Mouse (Mus musculus): Measurements from ENCODE around the gene Ifrd2. TPM values are rescaled to one million over a fixed set of nuclear protein-coding genes. Genes with fewer than 3 reads are reported as not detected.

Ifrd2 gene
- polyA plus RNA-seq, 1 experiment from 2014 or later, result 43.6 TPM

GRCm38 (mm10) chr9:107598385-107598784 is 10.9 kb downstream of the Ifrd2 start:
- DNase-seq (ENCODE audit: low spot score), result no peak

DNA sequence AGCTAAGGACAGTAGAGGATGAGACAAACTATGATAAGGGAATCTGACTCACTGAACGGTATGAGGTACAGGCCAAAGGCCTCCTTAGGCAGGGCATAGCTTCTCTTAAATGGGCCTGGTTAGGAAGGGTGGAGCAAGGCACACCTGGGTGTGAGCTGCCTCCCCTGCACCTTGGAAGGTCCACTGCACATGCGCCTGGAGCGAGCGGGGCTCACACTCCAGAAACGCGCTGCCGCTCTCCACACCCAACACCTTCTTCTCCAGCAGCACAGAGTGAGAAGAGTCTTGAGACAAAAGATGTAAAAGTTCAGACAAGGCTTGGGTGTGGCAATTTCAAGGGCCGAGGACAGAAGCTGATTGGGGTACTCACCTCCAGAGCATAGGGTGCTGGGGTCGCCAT is 12.0 kb downstream of the Ifrd2 start:
- no peak for DNase-seq (ENCODE audit: low spot score)

GRCm38 (mm10) chr9:107599842-107600241 is 12.4 kb downstream of the Ifrd2 start:
- no peak for DNase-seq (ENCODE audit: low spot score)

GRCm38 (mm10) chr9:107600745-107601144 is 13.3 kb downstream of the Ifrd2 start:
- DNase-seq (ENCODE audit: low spot score), result no peak

- DNase-seq (ENCODE audit: low spot score), result no peak
Measured at GRCm38 (mm10) chr9:107601275-107601674, 13.8 kb downstream of the Ifrd2 start.

- DNase-seq (ENCODE audit: low spot score), result peak; percentile 87
Measured at GRCm38 (mm10) chr9:107602068-107602648, 14.7 kb downstream of the Ifrd2 start.

GRCm38 (mm10) chr9:107603251-107603650 is 15.8 kb downstream of the Ifrd2 start:
- DNase-seq (ENCODE audit: low spot score), result no peak

GRCm38 (mm10) chr9:107605041-107605661 is 17.7 kb downstream of the Ifrd2 start:
- DNase-seq (ENCODE audit: low spot score), result no peak

GRCm38 (mm10) chr9:107606591-107606990 is 19.1 kb downstream of the Ifrd2 start:
- no peak for DNase-seq (ENCODE audit: low spot score)

GRCm38 (mm10) chr9:107607036-107607435 is 19.6 kb downstream of the Ifrd2 start:
- DNase-seq (ENCODE audit: low spot score), result no peak

DNA sequence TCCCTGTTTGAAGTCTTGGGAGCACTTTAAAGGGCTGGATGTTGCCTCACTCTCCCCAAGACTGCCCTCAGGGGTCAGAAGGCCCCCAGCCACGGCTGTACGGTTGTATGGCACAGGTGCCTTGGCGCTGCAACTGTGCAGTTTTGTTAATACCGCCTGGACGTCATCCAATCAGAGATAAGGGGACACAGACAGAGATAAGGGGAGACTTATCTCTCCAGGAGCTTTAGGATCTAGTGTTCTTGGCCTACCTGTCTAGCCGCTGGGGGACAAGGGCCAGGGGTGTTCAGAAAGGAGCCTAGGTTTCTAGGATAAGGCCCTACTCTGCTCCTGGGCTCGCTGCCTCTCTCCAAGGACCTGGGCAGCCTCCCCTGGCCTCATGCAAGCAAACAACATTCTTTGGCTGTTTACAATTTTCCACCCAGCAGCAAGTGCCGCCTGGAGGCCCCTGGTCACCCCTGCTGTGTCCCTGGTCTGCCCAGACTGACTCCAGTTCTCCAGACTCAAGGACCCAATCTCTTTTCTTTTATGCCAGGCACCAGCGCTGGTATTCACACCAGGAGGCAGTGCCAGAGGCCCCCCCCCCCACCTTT is 20.3 kb downstream of the Ifrd2 start:
- DNase-seq (ENCODE audit: low spot score), result no peak

DNA sequence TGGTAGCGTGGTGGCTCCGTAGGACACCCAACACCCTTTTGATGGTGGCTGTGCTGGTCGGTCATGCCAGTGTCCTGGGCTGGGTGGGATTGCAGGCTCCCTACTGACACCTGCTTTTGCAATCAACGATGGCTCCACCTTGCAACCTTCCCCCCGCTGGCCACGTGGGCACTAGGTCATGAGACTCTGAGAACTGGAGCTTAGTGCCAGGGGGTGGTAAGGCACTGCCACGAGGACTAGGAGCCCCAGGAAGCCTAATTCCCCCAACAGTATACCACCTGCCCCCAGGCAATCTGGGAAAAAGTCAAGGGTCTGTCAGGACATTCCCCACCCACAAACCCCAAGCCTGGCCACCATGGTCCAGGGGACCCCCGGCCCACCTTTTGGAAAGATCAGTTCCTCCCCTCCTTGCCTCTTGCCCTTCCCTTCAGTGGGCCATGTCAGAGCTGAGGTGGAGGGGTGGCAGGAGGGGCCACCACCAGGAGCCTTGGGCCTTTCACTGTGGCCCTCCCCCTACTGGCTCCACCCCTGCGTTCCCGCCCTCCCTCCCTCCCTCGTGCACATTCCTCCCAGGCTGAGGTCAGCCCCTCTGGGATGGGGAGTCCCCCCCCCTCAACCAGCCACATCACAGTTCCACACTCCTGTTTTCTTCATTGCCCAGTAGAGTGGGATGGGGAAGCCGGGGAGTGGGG is 21.4 kb downstream of the Ifrd2 start, which contains the start of gene Sema3b:
Gene Sema3b (minus strand): TSS at position 489 of the 692 bp plus-strand sequence.
- no peak for DNase-seq (ENCODE audit: low spot score)

DNA sequence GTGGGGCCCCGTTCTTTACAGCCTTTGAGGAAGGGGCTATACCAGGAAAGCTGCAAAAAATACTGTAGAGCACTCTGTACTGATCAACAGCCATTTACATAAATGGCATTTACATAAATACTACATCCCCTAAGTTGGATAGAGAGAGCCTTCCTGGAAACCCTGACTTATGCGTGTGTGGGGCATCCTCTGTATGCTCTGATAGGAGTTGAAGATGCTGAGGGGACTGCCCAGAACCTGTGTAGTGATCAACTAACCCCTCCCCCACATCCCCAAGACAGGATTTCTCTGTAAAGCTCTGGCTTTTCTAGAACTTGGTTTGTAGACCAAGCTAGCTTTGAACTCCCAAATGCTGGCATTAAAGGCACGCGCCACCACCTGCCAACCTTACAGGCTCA is 22.0 kb downstream of the Ifrd2 start:
- DNase-seq (ENCODE audit: low spot score), result no peak

DNA sequence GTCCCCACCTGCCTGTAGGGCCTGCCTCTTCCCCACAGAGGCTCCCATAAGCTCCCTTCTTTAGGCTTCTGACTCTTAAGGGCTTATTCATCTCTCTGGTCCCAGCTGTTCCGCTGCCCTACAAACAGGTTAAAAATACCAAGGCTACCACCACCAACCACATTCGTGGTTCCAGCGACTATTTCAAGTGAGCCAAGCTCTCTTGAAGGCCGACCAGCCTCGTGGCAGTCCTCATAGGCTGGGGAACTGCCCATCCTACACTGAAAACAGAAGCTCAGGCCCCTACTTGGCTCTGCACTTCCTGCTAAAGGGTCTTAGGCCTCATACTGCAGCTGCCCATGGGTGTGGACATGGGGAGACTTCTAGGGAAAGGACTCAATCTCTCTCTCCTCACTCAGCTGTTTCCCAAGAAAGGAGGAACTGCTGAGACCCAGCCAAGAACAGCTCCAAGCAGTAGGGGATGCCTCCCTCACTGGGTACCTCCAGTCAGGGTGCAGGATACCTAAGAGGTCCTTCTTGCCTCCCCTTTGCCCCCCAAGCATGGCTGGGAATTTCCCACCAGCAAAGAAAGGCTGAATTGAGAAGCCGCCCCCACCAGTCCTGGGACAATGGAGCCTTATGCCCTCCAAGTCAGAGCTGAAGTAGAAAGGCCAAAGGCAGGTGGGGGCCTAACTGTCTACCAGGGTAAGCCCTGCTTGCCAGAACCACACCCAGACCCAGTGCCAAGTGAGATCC is 24.2 kb downstream of the Ifrd2 start:
- no peak for DNase-seq (ENCODE audit: low spot score)

DNA sequence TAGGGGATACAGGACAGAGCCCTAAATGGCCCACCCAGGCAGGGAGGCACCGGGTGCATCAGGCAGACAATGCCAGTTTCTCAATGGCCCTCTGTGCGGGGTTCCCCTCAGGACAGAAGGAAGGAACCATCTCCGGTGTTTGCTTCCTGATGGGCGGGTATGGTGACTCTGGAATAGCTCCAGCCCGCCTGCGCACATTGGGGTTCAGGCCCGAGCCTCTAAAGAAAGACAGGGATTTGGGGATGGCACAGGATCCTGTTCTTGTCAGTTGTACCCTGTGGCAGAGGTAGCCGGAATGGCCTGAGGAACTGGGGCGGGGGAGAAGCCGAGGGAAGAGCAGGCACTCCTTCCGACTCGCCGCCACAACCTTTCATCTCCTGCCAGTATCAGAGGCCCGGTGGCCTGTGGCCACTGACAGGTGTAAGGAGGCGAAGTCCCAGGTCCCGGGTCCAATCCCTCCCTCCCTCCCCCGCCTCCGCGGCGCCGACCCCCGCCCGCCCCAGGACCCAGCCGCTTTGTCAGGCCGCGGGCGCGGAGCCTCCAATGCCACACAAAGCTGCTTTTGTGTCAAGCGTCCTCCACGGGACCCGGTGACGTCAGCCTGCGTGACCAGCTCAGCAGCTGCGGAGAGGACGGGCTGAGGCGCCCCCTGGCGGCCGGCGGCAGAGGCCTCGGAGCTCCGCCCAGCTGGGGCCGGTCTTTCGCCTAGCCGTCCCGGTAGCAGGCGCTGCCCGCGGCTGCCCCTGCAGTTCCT is 24.9 kb downstream of the Ifrd2 start:
- DNase-seq (ENCODE audit: low spot score), result peak; percentile 94

DNA sequence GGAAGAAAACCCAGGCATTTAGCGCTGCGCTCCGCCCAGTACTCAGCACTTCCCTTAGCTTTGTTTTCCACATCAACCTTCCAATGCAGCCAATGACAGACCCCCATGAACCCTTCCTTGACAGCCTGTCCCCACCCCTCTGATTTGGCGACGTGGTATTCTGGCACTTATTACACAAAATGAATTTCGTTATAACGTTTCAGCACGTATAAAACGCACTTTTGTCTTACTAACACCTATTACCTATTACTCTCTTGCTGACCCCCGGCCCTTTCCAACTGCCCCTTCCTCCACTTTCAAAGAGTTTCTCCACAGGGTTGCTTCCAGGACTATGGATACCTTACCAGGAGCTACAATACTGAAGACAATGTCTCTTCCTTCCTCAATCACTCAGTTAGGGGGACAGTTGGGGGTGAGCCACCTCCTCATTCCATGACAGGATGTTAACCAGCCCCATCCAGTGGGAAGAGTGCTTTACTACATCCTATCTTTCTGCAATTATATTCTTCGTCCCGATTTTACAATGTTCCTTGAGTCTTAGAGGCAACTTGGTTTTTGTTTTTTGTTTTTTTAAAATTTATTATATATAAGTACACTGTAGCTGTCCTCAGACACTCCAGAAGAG is 25.6 kb downstream of the Ifrd2 start:
- no peak for DNase-seq (ENCODE audit: low spot score)

DNA sequence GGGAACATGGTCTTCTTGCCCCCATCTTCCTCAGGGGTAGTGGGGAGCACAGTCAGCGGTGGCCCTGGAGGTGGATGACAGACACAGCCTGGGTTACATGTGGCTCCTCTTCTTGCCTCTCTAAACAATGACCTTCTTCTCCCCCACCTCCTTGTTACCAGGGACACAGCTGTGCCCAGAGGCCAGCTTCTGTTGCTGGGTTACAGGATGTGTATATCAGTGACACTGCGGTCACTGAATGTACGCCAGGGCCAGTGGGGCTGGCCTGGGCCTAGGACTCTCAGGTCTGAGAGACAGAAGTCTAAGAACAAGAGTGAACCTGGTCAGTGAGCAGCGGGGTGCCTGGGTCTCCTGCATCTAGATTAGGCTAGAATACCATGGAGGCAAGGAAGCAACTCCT is 27.6 kb downstream of the Ifrd2 start:
- no peak for DNase-seq (ENCODE audit: low spot score)

GRCm38 (mm10) chr9:107617461-107617860 is 30.0 kb downstream of the Ifrd2 start:
- no peak for DNase-seq (ENCODE audit: low spot score)

GRCm38 (mm10) chr9:107618098-107618497 is 30.7 kb downstream of the Ifrd2 start:
- DNase-seq (ENCODE audit: low spot score), result no peak

- no peak for DNase-seq (ENCODE audit: low spot score)
Measured at GRCm38 (mm10) chr9:107618778-107619545, 31.5 kb downstream of the Ifrd2 start.

Measured in thymus, postnatal 0 days (tissue).